Comparison of ENCODE assay signal across 26 mouse cellular contexts in the genomic region with DNA sequence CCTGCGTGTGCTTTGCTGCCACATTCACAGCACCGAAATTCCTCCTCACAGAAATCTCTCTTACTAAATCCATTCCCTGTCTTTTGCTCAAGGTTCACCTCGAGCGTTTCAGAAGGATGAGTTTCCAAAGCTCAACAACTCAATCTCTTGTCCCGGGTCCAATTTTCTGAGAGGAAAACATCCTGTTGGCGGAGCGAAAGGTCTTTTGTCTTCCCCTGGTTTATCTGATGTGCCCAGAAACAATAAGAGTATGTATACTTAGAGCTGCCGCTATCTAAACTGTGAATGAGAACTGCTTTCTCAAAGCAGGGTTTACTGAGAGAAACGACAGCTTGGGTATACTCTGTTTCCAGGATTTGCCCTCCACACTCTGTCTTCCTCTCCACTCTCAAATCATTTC.
A peak's percentile ranks its signal among the peaks of the same experiment; 100 is the strongest.
DNase-seq lines count a peak whose midpoint lies in the region; ATAC-seq and TF ChIP-seq lines count a peak whose summit lies in the region.
"Had no signal": no experiment of that assay in that cellular context is flagged by ENCODE, and none has a peak within 500 bp of the region (broad histone marks: within the 10 kb centered on the region; RNA-seq: fewer than 3 reads in every experiment).

No protein-coding gene starts in this region.

- H3K36me3 ChIP-seq in heart, embryonic 16.5 days (ENCODE audit: control insufficient read depth, insufficient read depth): no peaks in the 10 kb centered on the region
- no peaks in the 10 kb centered on the region for H3K36me3 ChIP-seq in embryonic facial prominence, embryonic 10.5 days (replicated peaks)
- H3K36me3 ChIP-seq in lung, postnatal 0 days (ENCODE audit: insufficient read depth, low read length): no peaks in the 10 kb centered on the region
- H3K36me3 ChIP-seq: embryonic facial prominence, embryonic 15.5 days; midbrain, embryonic 10.5 days; neural tube, embryonic 13.5 days; stomach, embryonic 15.5 days had no signal

- no peak overlapping the region for H3K27ac ChIP-seq in heart, embryonic 16.5 days (ENCODE audit: low read length)
- peak overlapping the region; percentile 10; the same call in 1 of the 2 replicates for H3K27ac ChIP-seq in embryonic facial prominence, embryonic 10.5 days (replicated peaks)
- H3K27ac ChIP-seq in lung, postnatal 0 days (ENCODE audit: low read length): no peak overlapping the region
- H3K27ac ChIP-seq: embryonic facial prominence, embryonic 15.5 days; hindbrain, embryonic 14.5 days; liver, embryonic 14.5 days; midbrain, embryonic 10.5 days; neural tube, embryonic 13.5 days; stomach, embryonic 15.5 days had no signal

- DNase-seq in adrenal gland, postnatal 10 days: peak; percentile 4
- no peak for DNase-seq in adrenal gland, postnatal 25 days
- DNase-seq in heart, postnatal 14 days: no peak
- DNase-seq in embryonic facial prominence, embryonic 10.5 days (ENCODE audit: low spot score): no peak
- DNase-seq in lung, postnatal 0 days (ENCODE audit: low spot score): peak; percentile 25
- DNase-seq in cerebellum, postnatal 14 days: no peak
- DNase-seq in urinary bladder, postnatal 4 days (ENCODE audit: low spot score in 2 of 2): no peak
- DNase-seq: adrenal gland, adult 8-10 months; cerebellum, adult 2 months; gastrocnemius, postnatal 10 days; heart, postnatal 36 days; kidney, adult 8-10 months; kidney, postnatal 14 days; thymus, adult 2 months had no signal

- H3K4me3 ChIP-seq in heart, embryonic 16.5 days (ENCODE audit: low read length): no peak overlapping the region
- H3K4me3 ChIP-seq in embryonic facial prominence, embryonic 10.5 days: no peak overlapping the region
- H3K4me3 ChIP-seq in lung, postnatal 0 days (ENCODE audit: low read depth, low read length): no peak overlapping the region
- H3K4me3 ChIP-seq: embryonic facial prominence, embryonic 15.5 days; midbrain, embryonic 10.5 days; myocyte; neural tube, embryonic 13.5 days; stomach, embryonic 15.5 days had no signal

- H3K4me2 ChIP-seq in heart, embryonic 16.5 days (ENCODE audit: low read depth, low read length): peak overlapping the region; percentile 42; the same call in 1 of the 2 replicates
- H3K4me2 ChIP-seq in lung, postnatal 0 days (replicated peaks; ENCODE audit: low read depth, low read length): 0 out of 2 replicates have a peak overlapping the region, but pooled peaks have one; percentile 11
- H3K4me2 ChIP-seq: embryonic facial prominence, embryonic 15.5 days; hindbrain, embryonic 14.5 days; neural tube, embryonic 13.5 days; stomach, embryonic 15.5 days had no signal

- H3K4me1 ChIP-seq in heart, embryonic 16.5 days (ENCODE audit: control insufficient read depth, insufficient read depth, low read length): no peaks in the 10 kb centered on the region; the same call in 1 of the 2 replicates
- peaks cover 18% of the 10 kb centered on the region for H3K4me1 ChIP-seq in embryonic facial prominence, embryonic 10.5 days
- no peaks in the 10 kb centered on the region for H3K4me1 ChIP-seq in lung, postnatal 0 days (ENCODE audit: insufficient read depth, low read depth, low read length)

- TF ChIP-seq CTCF in lung, postnatal 0 days (IDR thresholded peaks at IDR 0.05): no peak

- WGBS in heart, embryonic 16.5 days: 43% methylated on average over 9 of the region's 9 CpGs
- WGBS in embryonic facial prominence, embryonic 10.5 days: 64% methylated on average over 9 of the region's 9 CpGs
- WGBS in lung, postnatal 0 days: 11% methylated on average over 9 of the region's 9 CpGs

- H3K9me3 ChIP-seq in heart, embryonic 16.5 days (replicated peaks; ENCODE audit: control insufficient read depth, low read length): no peaks in the 10 kb centered on the region
- H3K9me3 ChIP-seq in embryonic facial prominence, embryonic 10.5 days: no peaks in the 10 kb centered on the region
- no peaks in the 10 kb centered on the region for H3K9me3 ChIP-seq in lung, postnatal 0 days (ENCODE audit: low read length)
- H3K9me3 ChIP-seq: embryonic facial prominence, embryonic 15.5 days; midbrain, embryonic 10.5 days; neural tube, embryonic 13.5 days; stomach, embryonic 15.5 days had no signal

- H3K27me3 ChIP-seq in heart, embryonic 16.5 days (ENCODE audit: control insufficient read depth, insufficient read depth, low read length): peaks cover 3% of the 10 kb centered on the region; the same call in 1 of the 2 replicates
- H3K27me3 ChIP-seq in embryonic facial prominence, embryonic 10.5 days (replicated peaks; ENCODE audit: low read depth, poor library complexity, severe bottlenecking): no peaks in the 10 kb centered on the region
- H3K27me3 ChIP-seq in lung, postnatal 0 days (replicated peaks; ENCODE audit: insufficient read depth, low read length): no peaks in the 10 kb centered on the region
- H3K27me3 ChIP-seq: embryonic facial prominence, embryonic 15.5 days; neural tube, embryonic 13.5 days; stomach, embryonic 15.5 days had no signal

- no peak overlapping the region for H3K9ac ChIP-seq in heart, embryonic 16.5 days (ENCODE audit: low read length)
- no peak overlapping the region for H3K9ac ChIP-seq in lung, postnatal 0 days (replicated peaks; ENCODE audit: low read depth)
- H3K9ac ChIP-seq: embryonic facial prominence, embryonic 15.5 days; hindbrain, embryonic 14.5 days; liver, embryonic 14.5 days; neural tube, embryonic 13.5 days; stomach, embryonic 15.5 days had no signal

- intact Hi-C loops in heart, postnatal 14 days (cut with DNase I): no loop called here

- ATAC-seq in heart, embryonic 16.5 days (replicated peaks; ENCODE audit: extremely low read depth, insufficient read depth, low FRiP score): no peak
- no peak for ATAC-seq in lung, postnatal 0 days
- ATAC-seq: activated CD4-positive, CD25-positive, alpha-beta regulatory T cell, adult 4 months; forebrain, embryonic 14.5 days; inflammation-experienced regulatory T-cells, adult 6 months; midbrain, embryonic 16.5 days had no signal

- no peak for TF ChIP-seq EP300 in lung, postnatal 0 days (IDR thresholded peaks at IDR 0.05)

Comparison
In these comparisons a context has a peak if more than half of its experiments do, and no peak if none do; other contexts are left out.
1. DNase-seq: peak in adrenal gland, postnatal 10 days (single experiment) and lung, postnatal 0 days (single experiment); none in adrenal gland, postnatal 25 days (single experiment), heart, postnatal 14 days (0 of 2), embryonic facial prominence, embryonic 10.5 days (single experiment), cerebellum, postnatal 14 days (0 of 2) and urinary bladder, postnatal 4 days (0 of 2).